Mouse (Mus musculus): ENCODE measurements around the gene B020011L13Rik. TPM values are rescaled to one million over a fixed set of nuclear protein-coding genes. Genes with fewer than 3 reads are reported as not detected.

B020011L13Rik gene
- not detected in 2 replicates for polyA plus RNA-seq (2012; rRNA removed)

GRCm38 (mm10) chr1:117780833-117781232 is at the start of gene B020011L13Rik:
TSS of gene B020011L13Rik (plus strand) at chr1:117781133.

GRCm38 (mm10) chr1:117829781-117830180 is 48.8 kb downstream of the B020011L13Rik start, which contains the start of gene Gm28360:
TSS of gene Gm28360 (plus strand) at chr1:117830081.

Other genes with a start within 250 kb of the B020011L13Rik start
- gene Gm28363, start 84.0 kb upstream of the B020011L13Rik start, polyA plus RNA-seq (2012; rRNA removed) = not detected in 2 replicates
- not detected in 2 replicates for gene Gm28360, start 48.9 kb downstream of the B020011L13Rik start, polyA plus RNA-seq (2012; rRNA removed)
- not detected in 2 replicates for gene Gm28168, start 146.9 kb downstream of the B020011L13Rik start, polyA plus RNA-seq (2012; rRNA removed)
- not detected in 2 replicates for gene Gm7145, start 184.8 kb downstream of the B020011L13Rik start, polyA plus RNA-seq (2012; rRNA removed)